Mouse (Mus musculus) limb, embryonic 13.5 days (tissue): ENCODE data around the gene Eif3l. TPM values are rescaled to one million over a fixed set of nuclear protein-coding genes. Genes with fewer than 3 reads are reported as not detected.
"Not testable (repeated sequence)": the region's sequence is repeated elsewhere in the genome, so short reads cannot be mapped to it uniquely, and the experiment has no call there.

ENCODE experiments used
- ATAC-seq: fragments of 200-750 bp; cut with Nextera tagmentation; 2 replicates; pipeline ENCODE4 v1.8.0; 2017; ENCODE audit warnings: low read depth, moderate number of reproducible peaks, moderate TSS enrichment; ENCODE audit not compliant: low FRiP score
- H3K27ac ChIP-seq: fragments of 300-500 bp; sonication (generic); 2 replicates; pipeline ENCODE4 v1.5.1; 2015; ENCODE audit warnings: inconsistent platforms, mild to moderate bottlenecking, moderate library complexity
- H3K27me3 ChIP-seq: fragments of 300-500 bp; sonication (generic); 2 replicates; pipeline ENCODE4 v1.6.1; 2015; ENCODE audit warnings: mild to moderate bottlenecking, inconsistent platforms
- H3K36me3 ChIP-seq: fragments of 300-500 bp; sonication (generic); 2 replicates; pipeline ENCODE4 v1.6.1; 2015; ENCODE audit warnings: inconsistent platforms, mild to moderate bottlenecking, moderate library complexity
- H3K4me1 ChIP-seq: fragments of 300-500 bp; sonication (generic); 2 replicates; pipeline ENCODE4 v1.6.1; 2015; ENCODE audit warnings: inconsistent platforms
- H3K4me2 ChIP-seq: fragments of 300-500 bp; sonication (generic); replicated peaks from 2 replicates; pipeline ENCODE4 v1.6.1; 2015; ENCODE audit warnings: inconsistent platforms, mild to moderate bottlenecking, moderate library complexity
- H3K4me3 ChIP-seq: fragments of 300-500 bp; sonication (generic); 2 replicates; pipeline ENCODE4 v1.5.1; 2015; ENCODE audit warnings: moderate library complexity, mild to moderate bottlenecking, inconsistent platforms
- H3K9ac ChIP-seq: fragments of 300-500 bp; sonication (generic); 2 replicates; pipeline ENCODE4 v1.6.1; 2015; ENCODE audit warnings: mild to moderate bottlenecking, inconsistent platforms
- H3K9me3 ChIP-seq: fragments of 300-500 bp; sonication (generic); 2 replicates; pipeline ENCODE4 v1.6.1; 2016; ENCODE audit warnings: inconsistent platforms
- WGBS: fragments of 180-500 bp; shearing (Covaris S2); methylation state at CpG from one replicate; pipeline ENCODE4 v1.1.7; 2015; 5-methylcytosine and 5-hydroxymethylcytosine counted together
- polyA plus RNA-seq: library from polyadenylated mRNA; unstranded; fragments of >200 nt; fragmentation: Nextera tagmentation; extraction: Ambion mirVana; gene quantifications from 2 replicates; pipeline ENCODE4 v1.2.1, GENCODE M21; 2015

The Eif3l gene
- polyA plus RNA-seq: 221 and 229 TPM in 2 replicates

DNA sequence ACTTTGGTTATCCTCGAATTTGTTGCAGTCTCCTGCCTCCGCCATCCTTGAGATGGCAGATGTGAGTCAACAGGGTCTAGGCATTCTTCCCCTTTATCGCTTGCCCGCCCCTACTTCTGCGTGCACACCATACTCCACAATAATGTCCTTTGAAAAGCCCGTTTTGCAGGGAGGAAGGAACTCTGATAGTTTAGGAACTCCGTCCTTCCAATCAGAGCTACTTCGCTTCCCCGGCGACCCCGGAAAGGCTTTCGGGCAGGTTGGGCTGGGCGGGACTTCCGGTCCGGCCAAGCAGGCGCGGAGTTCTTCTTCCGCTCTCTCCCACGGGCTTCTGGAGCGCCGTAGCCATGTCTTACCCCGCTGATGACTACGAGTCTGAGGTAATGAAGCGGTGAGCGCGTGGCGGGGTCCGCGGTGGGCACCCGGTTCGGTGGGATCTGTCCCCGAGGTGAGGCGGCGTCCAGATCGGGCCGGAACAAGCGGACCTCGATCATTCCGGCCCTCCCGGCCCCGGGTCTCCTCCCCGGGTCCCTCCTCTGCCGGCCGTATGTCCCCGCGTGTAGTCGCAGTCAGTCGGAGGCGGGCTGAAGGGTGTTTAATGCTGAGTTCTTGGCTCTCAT lies at the start of gene Eif3l:
Gene Eif3l (plus strand): TSS at position 267 of the 620 bp plus-strand sequence.
- under 1% methylated on average over 49 of the region's 49 CpGs for WGBS
- peak within 1 kb of the TSS; percentile 96 for H3K4me3 ChIP-seq
- H3K9ac ChIP-seq: peak within 1 kb of the TSS; percentile 85
- peaks cover 36% of the 10 kb centered on the region for H3K36me3 ChIP-seq
- peaks cover 16% of the 10 kb centered on the region for H3K4me1 ChIP-seq
- peak; percentile 84 for ATAC-seq
- H3K27ac ChIP-seq: peak within 1 kb of the TSS; percentile 74; the same call in 1 of the 2 replicates
- no peaks in the 10 kb centered on the region for H3K9me3 ChIP-seq
- H3K4me2 ChIP-seq: peak within 1 kb of the TSS; percentile 88
- H3K27me3 ChIP-seq: no peaks in the 10 kb centered on the region

DNA sequence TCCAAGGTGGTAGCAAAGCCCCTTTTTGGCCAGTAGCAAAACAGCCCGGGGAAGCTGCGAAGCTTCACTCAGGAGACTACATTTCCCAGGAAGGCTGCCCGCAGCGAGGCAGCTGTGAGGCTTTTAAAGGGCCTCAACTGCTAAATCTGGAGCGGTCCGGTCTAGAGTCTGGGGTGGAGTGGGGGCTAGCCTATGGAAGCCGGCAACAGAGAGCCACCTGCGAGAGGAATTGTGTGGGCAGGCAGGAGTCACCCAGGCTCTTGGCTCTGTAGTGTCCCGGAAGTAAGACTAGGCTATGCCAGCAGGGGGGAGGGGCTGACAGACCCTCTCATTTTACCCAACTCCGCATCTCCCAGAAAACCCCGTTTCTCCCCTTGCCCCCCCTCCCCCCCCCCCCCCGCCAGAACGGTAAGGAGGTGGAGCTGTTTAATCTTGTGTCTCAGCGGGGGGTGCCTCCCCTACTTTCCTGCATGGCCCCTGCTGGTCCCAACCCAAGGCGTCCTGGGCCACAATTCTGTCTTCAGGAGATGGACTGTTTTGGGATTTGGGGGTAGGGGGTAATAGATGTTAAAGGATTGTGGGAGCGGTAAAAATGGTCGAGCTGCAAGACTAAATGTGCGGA lies 49.2 kb upstream of the Eif3l start:
- Histone ChIP-seq H3K9me3 (no peaks in the 10 kb centered on the region), H3K4me2 (peak overlapping the region; percentile 55), H3K27me3 (no peaks in the 10 kb centered on the region), H3K4me1 (peaks cover 38% of the 10 kb centered on the region), H3K36me3 (no peaks in the 10 kb centered on the region), H3K9ac (peak overlapping the region; percentile 55; the same call in 1 of the 2 replicates), H3K4me3 (peak overlapping the region; percentile 22; the same call in 1 of the 2 replicates), H3K27ac (no peak overlapping the region)
- 10% methylated on average over 16 of the region's 18 CpGs for WGBS
- ATAC-seq: no peak

DNA sequence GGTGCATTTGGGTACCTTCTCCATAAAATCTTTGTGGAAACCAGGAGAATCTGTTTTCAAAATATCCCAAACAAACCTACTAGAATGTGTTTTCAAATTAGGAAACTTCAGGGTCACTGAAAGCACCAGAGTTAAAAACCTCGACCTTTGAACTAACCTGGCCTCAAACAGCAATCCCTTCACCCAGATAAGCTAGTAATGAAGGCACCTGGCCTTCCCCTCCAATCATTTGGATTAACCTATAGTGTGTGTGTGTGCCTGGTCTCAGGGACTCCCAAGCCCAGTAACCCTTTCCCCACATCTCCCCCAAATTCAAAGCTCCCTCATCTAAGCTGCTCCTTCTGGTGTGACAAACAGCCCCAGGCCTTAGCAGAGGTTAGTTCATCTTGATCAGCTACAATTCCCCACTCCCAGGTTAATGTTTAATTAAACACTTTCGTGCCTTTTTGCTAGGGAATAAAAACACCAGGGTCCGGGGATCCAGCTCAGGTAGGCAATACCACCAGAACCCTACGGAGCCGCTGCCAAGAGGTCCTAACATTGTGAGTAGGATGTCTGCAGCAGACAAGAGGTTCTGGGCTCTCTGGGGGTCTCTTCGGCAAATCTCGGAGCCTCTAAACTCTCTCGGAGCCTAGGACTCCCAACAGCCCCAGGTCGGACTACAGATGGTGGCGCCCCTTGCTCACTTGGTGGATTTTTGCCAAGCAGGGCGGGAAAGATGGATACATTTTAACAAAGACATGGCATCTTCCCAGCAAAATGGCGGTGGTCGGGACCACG lies 48.3 kb upstream of the Eif3l start:
- Histone ChIP-seq H3K27ac (peak overlapping the region; percentile 99; the same call in 1 of the 2 replicates), H3K36me3 (no peaks in the 10 kb centered on the region), H3K4me1 (peaks cover 46% of the 10 kb centered on the region), H3K9me3 (no peaks in the 10 kb centered on the region), H3K9ac (peak overlapping the region; percentile 100; the same call in 1 of the 2 replicates), H3K27me3 (no peaks in the 10 kb centered on the region), H3K4me3 (peak overlapping the region; percentile 81), H3K4me2 (peak overlapping the region; percentile 98)
- ATAC-seq: no peak
- 44% methylated on average over 14 of the region's 14 CpGs for WGBS

DNA sequence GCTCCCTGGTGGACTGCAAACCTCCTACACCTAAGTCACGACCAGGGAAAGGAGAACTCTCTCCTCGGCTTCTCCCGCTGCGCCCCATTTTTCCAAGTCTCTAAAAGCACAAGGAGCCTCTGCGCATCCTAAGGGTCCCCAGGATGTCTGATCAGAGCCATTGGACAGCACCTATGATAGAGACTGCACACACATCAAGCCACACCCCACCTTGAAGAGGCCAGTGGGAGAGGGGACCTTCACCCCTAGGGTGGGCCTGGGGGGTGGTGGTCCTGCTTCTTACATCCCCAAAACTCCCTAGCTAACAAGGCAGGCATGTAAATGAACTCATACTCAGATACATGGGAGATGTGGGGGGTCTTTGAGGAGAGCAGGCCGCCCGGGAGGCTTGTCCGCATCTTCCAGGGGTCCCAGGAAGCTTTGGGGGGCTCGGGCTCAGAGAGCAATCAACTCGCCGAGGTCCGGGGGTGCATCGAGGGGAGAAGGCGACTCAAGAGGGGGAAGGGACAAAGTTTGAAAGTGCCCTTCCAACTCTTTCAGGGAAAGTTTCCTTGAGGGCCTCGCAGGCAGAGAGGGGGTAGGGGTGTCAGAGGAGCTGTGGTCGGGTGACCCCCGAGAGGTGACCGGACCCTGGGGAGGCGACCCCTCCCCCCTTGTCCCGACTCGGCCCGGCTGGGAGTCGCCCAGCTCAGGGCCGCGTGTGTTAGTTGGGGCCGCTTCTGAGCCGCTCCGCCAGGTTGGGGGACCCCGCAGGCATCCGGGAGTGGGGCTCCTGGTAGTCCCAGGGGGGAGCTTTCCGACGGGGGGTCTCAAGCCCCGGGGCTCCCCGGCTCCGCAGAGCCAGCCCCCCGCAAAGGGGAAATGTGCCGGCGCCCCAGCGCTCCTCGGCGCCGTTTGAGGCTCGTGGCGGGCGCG lies 47.4 kb upstream of the Eif3l start:
- Histone ChIP-seq H3K27me3 (no peaks in the 10 kb centered on the region), H3K4me1 (peaks cover 53% of the 10 kb centered on the region), H3K4me2 (peak overlapping the region; percentile 98), H3K9me3 (no peaks in the 10 kb centered on the region), H3K27ac (peak overlapping the region; percentile 99), H3K9ac (peak overlapping the region; percentile 100), H3K36me3 (0 out of 2 replicates have a peak, but pooled peaks cover 3% of the 10 kb centered on the region), H3K4me3 (peak overlapping the region; percentile 81)
- WGBS: 4% methylated on average over 46 of the region's 46 CpGs
- no peak for ATAC-seq

DNA sequence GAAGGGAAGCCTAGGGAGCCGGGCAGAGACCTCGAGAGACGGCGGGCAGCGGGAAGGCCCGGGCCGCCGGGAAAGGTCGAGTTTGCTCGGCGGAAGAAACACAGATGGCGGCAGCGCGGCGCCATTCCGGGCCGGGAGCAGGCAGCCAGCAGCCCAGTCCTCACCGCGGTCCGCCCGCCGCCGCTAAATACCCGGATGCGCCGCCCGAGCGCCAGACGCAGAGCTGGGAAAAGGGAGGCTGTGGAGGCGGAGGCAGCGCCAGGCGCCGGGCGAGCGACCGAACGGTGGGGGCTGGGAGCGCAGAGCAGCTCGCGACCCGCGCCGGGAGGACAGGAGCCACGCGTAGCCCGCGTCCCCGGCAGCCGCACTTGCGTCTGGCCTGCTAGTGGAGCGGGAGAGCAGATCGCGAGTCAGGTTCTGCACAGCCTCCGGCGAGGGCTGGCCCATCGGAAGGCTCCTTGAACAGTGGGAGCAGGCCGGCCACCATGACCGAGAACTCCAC lies 46.7 kb upstream of the Eif3l start, which contains the start of gene H1f0:
Gene H1f0 (plus strand): TSS at position 214 of the 502 bp plus-strand sequence.
- Histone ChIP-seq H3K9ac (peak within 1 kb of the TSS; percentile 100), H3K27ac (peak within 1 kb of the TSS; percentile 99), H3K4me3 (peak within 1 kb of the TSS; percentile 81), H3K27me3 (no peaks in the 10 kb centered on the region), H3K9me3 (no peaks in the 10 kb centered on the region), H3K4me1 (peaks cover 49% of the 10 kb centered on the region), H3K4me2 (peak within 1 kb of the TSS; percentile 98), H3K36me3 (0 out of 2 replicates have a peak, but pooled peaks cover 3% of the 10 kb centered on the region)
- under 1% methylated on average over 46 of the region's 58 CpGs for WGBS
- peak; percentile 85 for ATAC-seq

DNA sequence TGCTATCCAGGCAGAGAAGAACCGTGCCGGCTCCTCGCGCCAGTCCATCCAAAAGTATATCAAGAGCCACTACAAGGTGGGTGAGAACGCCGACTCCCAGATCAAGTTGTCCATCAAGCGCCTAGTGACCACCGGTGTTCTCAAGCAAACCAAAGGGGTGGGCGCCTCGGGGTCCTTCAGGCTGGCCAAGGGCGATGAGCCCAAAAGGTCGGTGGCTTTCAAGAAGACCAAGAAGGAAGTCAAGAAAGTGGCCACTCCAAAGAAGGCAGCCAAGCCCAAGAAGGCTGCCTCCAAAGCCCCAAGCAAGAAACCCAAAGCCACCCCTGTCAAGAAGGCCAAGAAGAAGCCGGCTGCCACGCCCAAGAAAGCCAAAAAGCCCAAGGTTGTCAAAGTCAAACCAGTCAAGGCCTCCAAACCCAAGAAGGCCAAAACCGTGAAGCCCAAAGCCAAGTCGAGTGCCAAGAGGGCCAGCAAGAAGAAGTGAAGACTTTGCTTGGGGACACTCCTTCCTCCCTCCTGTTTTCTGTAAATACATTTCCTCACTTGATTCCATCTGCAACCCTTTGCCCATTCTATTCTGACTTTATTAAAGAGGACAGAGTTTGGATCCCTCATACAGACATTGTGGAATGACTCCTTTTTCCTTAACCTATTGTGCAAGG lies 46.0 kb upstream of the Eif3l start:
- H3K36me3 ChIP-seq: 0 out of 2 replicates have a peak, but pooled peaks cover 3% of the 10 kb centered on the region
- peaks cover 49% of the 10 kb centered on the region for H3K4me1 ChIP-seq
- H3K4me3 ChIP-seq: peak overlapping the region; percentile 81
- peak overlapping the region; percentile 99 for H3K27ac ChIP-seq
- H3K27me3 ChIP-seq: no peaks in the 10 kb centered on the region
- no peak for ATAC-seq
- WGBS: 26% methylated on average over 16 of the region's 16 CpGs
- H3K9me3 ChIP-seq: no peaks in the 10 kb centered on the region
- peak overlapping the region; percentile 98 for H3K4me2 ChIP-seq
- H3K9ac ChIP-seq: peak overlapping the region; percentile 100

DNA sequence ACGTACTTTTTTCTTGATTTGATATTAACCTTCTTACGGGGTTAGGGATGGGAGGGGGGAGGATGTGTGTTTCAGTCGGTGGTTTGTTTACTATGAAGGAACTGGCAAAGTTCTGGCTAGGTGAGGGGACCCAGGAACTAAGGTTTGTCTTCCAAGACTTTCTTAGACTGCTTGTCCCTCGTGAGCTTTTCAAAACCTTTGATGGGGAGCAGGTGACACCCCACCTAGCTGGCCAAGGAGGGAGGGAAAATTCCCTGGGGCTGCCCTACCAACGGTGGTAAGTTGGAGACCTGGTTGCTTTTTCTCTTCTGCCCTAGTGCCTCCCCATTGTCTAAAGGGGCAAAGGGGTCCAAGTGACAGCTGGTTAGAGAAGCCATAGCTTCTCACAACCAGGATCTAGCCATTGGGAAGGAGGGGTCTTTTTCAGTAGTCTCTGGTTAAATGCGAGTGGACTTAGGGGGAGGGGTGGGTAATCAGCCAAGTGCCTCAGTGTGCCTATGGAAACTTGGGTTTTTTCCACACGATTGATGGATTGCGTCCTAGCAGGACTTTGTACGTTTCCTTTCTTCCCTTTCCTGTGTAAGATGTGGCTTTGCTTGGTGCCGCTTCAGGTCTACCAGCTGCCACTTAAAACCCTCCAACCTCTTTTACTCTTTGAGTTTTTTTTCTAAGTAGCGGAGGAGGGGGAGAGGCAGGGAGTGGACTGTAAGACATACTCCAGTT lies 45.3 kb upstream of the Eif3l start:
- peaks cover 9% of the 10 kb centered on the region for H3K36me3 ChIP-seq
- peak overlapping the region; percentile 100 for H3K9ac ChIP-seq
- ATAC-seq: no peak
- H3K4me3 ChIP-seq: peak overlapping the region; percentile 81
- peaks cover 49% of the 10 kb centered on the region for H3K4me1 ChIP-seq
- H3K4me2 ChIP-seq: peak overlapping the region; percentile 98
- no peaks in the 10 kb centered on the region for H3K9me3 ChIP-seq
- H3K27ac ChIP-seq: peak overlapping the region; percentile 99
- 7% methylated on average over 11 of the region's 11 CpGs for WGBS
- no peaks in the 10 kb centered on the region for H3K27me3 ChIP-seq

DNA sequence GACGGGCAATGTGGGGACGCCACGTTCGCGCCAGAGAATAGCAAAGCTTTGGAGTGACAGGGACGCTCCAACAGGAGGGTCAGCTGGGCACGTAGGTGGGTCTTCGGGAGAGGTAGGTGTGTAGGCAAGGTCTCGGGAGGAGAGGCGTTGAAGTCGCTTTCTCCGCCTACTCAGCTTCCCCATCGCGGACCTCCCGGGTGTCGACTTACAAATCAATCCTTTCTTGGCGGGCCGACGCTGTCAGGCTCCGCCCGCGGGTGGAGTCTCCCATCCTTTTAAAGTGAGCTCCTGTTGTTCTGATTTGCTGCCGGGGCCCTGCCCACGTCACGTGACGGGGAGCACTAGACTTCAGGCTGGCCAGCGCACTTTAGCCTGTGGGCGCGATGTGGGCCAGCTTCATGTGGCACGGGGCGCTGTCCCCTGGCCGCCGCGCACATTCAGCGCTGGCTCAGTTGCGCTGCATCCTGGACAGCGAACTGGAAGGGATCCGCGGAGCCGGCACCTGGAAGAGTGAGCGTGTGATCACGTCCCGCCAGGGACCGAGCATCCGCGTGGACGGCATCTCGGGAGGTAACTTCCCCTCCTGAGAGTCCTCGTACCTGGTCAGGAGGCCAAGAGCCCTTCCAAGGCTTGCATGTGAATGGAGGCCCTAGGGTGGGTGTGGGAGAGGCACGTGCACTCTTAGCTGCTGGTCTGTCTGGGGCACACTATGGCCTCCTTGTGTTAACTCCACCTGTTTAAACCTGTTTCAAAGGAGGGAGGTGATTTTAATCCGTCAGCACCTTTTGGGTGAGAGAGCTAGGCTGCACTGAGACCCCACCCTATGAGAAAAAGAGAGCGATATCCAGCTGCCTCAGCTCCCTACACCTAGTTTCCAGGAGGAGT lies 44.2 kb upstream of the Eif3l start:
- Histone ChIP-seq H3K36me3 (peaks cover 19% of the 10 kb centered on the region), H3K4me3 (peak overlapping the region; percentile 81), H3K4me1 (peaks cover 43% of the 10 kb centered on the region), H3K9me3 (no peaks in the 10 kb centered on the region), H3K9ac (peak overlapping the region; percentile 100), H3K27ac (peak overlapping the region; percentile 99), H3K4me2 (peak overlapping the region; percentile 98), H3K27me3 (no peaks in the 10 kb centered on the region)
- WGBS: under 1% methylated on average over 52 of the region's 52 CpGs
- peak; percentile 82 for ATAC-seq

DNA sequence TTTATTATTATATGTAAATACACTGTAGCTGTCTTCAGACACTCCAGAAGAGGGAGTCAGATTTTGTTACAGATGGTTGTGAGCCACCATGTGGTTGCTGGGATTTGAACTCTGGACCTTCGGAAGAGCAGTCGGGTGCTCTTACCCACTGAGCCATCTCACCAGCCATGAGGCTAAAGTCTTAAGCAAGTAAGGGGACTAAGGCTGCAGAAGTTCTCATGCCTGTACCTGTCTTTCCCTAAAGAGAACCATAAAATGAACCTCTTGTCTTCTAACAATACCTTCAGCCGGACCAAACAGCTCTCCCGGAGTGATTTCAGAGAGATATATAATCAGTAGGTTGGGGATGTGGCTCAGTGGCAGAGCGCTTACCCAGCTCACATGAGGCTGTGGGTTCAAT lies 43.1 kb upstream of the Eif3l start:
- H3K9me3 ChIP-seq, ATAC-seq, H3K27ac ChIP-seq, H3K9ac ChIP-seq, H3K27me3 ChIP-seq: not testable (repeated sequence)
- Histone ChIP-seq H3K36me3 (peaks cover 31% of the 10 kb centered on the region), H3K4me3 (peak overlapping the region; percentile 81; the same call in 1 of the 2 replicates), H3K4me1 (peaks cover 32% of the 10 kb centered on the region), H3K4me2 (peak overlapping the region; percentile 98)
- 91% methylated on average over 5 of the region's 5 CpGs for WGBS
